8 mouse cellular contexts compared by ENCODE assay signal in the genomic region with DNA sequence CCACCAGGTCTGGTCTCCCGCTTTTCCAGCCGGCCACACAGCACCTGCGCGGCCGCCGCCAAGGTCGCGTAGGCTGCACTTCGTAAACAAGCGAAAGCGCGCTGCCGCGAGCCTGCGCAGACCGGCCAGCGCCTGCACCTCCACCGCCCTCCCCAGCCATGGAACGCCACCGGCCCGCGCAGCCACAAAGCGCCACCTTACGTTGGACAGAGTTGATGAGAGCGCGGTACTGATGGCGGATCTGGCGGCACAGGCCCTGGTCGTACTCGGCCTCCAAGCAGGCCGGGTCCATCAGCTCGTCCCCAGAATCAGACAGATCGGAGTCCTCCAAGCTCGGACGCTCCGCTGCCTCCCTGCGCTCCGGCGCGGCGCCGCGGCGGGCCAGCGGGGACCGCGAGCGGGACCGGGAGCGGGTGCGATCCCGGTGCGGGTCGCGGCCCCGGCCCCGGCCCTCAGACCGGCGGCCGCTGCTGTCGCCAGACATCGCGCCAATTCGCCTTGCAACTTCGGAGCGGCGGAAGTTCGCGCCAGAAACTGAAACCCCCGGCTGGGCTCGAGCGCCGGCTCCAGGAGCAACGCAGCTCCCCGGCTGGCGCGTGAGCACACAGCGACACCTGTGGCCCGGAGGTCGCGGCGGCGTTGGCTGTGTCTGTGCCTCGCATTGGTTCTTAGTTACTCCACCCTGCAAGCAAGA. TPM values are rescaled to one million over a fixed set of nuclear protein-coding genes. Genes with fewer than 3 reads are reported as not detected.
DNase-seq lines count a peak whose midpoint lies in the region; ATAC-seq and TF ChIP-seq lines count a peak whose summit lies in the region.

No protein-coding gene starts in this region.

- H3K9ac ChIP-seq in forebrain, embryonic 16.5 days (replicated peaks; ENCODE audit: low read depth, low read length), result peak overlapping the region; percentile 90
- H3K9ac ChIP-seq in lung, embryonic 14.5 days, result peak overlapping the region; percentile 93

- under 1% methylated on average over 82 of the region's 84 CpGs for WGBS in forebrain, embryonic 16.5 days
- under 1% methylated on average over 84 of the region's 84 CpGs for WGBS in lung, embryonic 14.5 days
- WGBS in olfactory bulb, adult 2 months, result under 1% methylated on average over 84 of the region's 84 CpGs
- under 1% methylated on average over 84 of the region's 84 CpGs for WGBS in thymus, adult 2 months

- peaks cover 10% of the 10 kb centered on the region; the same call in 1 of the 2 replicates for H3K27me3 ChIP-seq in G1E (ENCODE audit: insufficient read depth, low read length)
- no peaks in the 10 kb centered on the region for H3K27me3 ChIP-seq in forebrain, embryonic 16.5 days (replicated peaks; ENCODE audit: control insufficient read depth, insufficient read depth, low read length)
- H3K27me3 ChIP-seq in lung, embryonic 14.5 days (ENCODE audit: insufficient read depth, low read length), result no peaks in the 10 kb centered on the region
- H3K27me3 ChIP-seq in thymus, adult 2 months (ENCODE audit: control insufficient read depth, insufficient read depth, low read length), result no peaks in the 10 kb centered on the region

- peaks cover 28% of the 10 kb centered on the region for H3K4me1 ChIP-seq in G1E (ENCODE audit: insufficient read depth, low read depth, low read length)
- peaks cover 18% of the 10 kb centered on the region for H3K4me1 ChIP-seq in forebrain, embryonic 16.5 days (replicated peaks; ENCODE audit: control insufficient read depth, insufficient read depth, low read length)
- no peaks in the 10 kb centered on the region for H3K4me1 ChIP-seq in lung, embryonic 14.5 days (ENCODE audit: insufficient read depth)
- peaks cover 3% of the 10 kb centered on the region; the same call in 1 of the 2 replicates for H3K4me1 ChIP-seq in olfactory bulb, adult 2 months (ENCODE audit: control insufficient read depth, insufficient read depth, low read length)
- peaks cover 3% of the 10 kb centered on the region; the same call in 1 of the 2 replicates for H3K4me1 ChIP-seq in thymus, adult 2 months (replicated peaks; ENCODE audit: control insufficient read depth, insufficient read depth, low read length)

- DNase-seq in G1E (ENCODE audit: low spot score), result peak; percentile 85
- peak; percentile 95 to 96 for DNase-seq in cerebellum, adult 18-20 months
- peak; percentile 91 to 96 for DNase-seq in heart, postnatal 36 days
- peak; percentile 89 to 93 for DNase-seq in layer of hippocampus, adult 2 months (ENCODE audit: low spot score in 2 of 2)
- DNase-seq in lung, embryonic 14.5 days, result peak; percentile 97
- DNase-seq in thymus, adult 2 months, result peak; percentile 94

- peak; percentile 48 for TF ChIP-seq CTCF in G1E (IDR thresholded peaks at IDR 0.05; ENCODE audit: low read depth, low read length)
- TF ChIP-seq CTCF in layer of hippocampus, adult 2 months (conservative IDR thresholded peaks at IDR 0.05), result peak; percentile 83
- peak; percentile 78 for TF ChIP-seq CTCF in lung, embryonic 14.5 days (IDR thresholded peaks at IDR 0.05; ENCODE audit: low read depth)
- peak; percentile 67 for TF ChIP-seq CTCF in olfactory bulb, adult 2 months (IDR thresholded peaks at IDR 0.05; ENCODE audit: insufficient read depth, low read depth, low read length)
- peak; percentile 87 for TF ChIP-seq CTCF in thymus, adult 2 months (IDR thresholded peaks at IDR 0.05; ENCODE audit: borderline replicate concordance, control insufficient read depth, extremely low read depth, insufficient read depth, low read length, poor library complexity)

- peak; percentile 84 for ATAC-seq in G1E (ENCODE audit: extremely low read depth, insufficient number of reproducible peaks, low FRiP score, poor library complexity, severe bottlenecking)
- peak; percentile 96 for ATAC-seq in forebrain, embryonic 16.5 days
- peak; percentile 96 for ATAC-seq in lung, embryonic 14.5 days (ENCODE audit: insufficient read depth)

- intact Hi-C loops in heart, postnatal 36 days (cut with DNase I), result loop anchor here (2.0 to 5.0 kb wide), 2 partner anchors 26 to 105 kb away; a partner anchor contains a TSS

- H3K4me3 ChIP-seq in G1E (ENCODE audit: low read depth, low read length), result peak overlapping the region; percentile 97
- H3K4me3 ChIP-seq in forebrain, embryonic 16.5 days (replicated peaks; ENCODE audit: low read length), result peak overlapping the region; percentile 95
- peak overlapping the region; percentile 67 for H3K4me3 ChIP-seq in layer of hippocampus, adult 2 months
- peak overlapping the region; percentile 84 for H3K4me3 ChIP-seq in lung, embryonic 14.5 days (ENCODE audit: low read depth, low read length)
- peak overlapping the region; percentile 94 for H3K4me3 ChIP-seq in olfactory bulb, adult 2 months (ENCODE audit: insufficient read depth, low read depth, low read length)
- peak overlapping the region; percentile 94 for H3K4me3 ChIP-seq in thymus, adult 2 months (ENCODE audit: control insufficient read depth, insufficient read depth, low read length)

- H3K36me3 ChIP-seq in G1E (replicated peaks), result peaks cover 36% of the 10 kb centered on the region
- H3K36me3 ChIP-seq in forebrain, embryonic 16.5 days (ENCODE audit: control insufficient read depth, insufficient read depth), result peaks cover 4% of the 10 kb centered on the region; the same call in 1 of the 2 replicates
- peaks cover 30% of the 10 kb centered on the region for H3K36me3 ChIP-seq in lung, embryonic 14.5 days (ENCODE audit: insufficient read depth)
- H3K36me3 ChIP-seq in thymus, adult 2 months (ENCODE audit: control insufficient read depth, insufficient read depth, low read length), result peaks cover 8% of the 10 kb centered on the region; the same call in 1 of the 2 replicates

- no peak; the same call in none of the 2 replicates for TF ChIP-seq POLR2A in olfactory bulb, adult 2 months (IDR thresholded peaks at IDR 0.05; ENCODE audit: insufficient read depth, low read depth, low read length)
- peak; percentile 51; the same call in 1 of the 2 replicates for TF ChIP-seq POLR2A in thymus, adult 2 months (IDR thresholded peaks at IDR 0.05; ENCODE audit: control insufficient read depth, extremely low read depth, insufficient read depth, low read length, poor library complexity)

- H3K27ac ChIP-seq in forebrain, embryonic 16.5 days (ENCODE audit: low read length), result peak overlapping the region; percentile 97
- H3K27ac ChIP-seq in layer of hippocampus, adult 2 months, result peak overlapping the region; percentile 97
- peak overlapping the region; percentile 100 for H3K27ac ChIP-seq in lung, embryonic 14.5 days (ENCODE audit: low read depth)
- H3K27ac ChIP-seq in olfactory bulb, adult 2 months (ENCODE audit: insufficient read depth, low read depth, low read length), result peak overlapping the region; percentile 85
- peak overlapping the region; percentile 82 for H3K27ac ChIP-seq in thymus, adult 2 months (ENCODE audit: control insufficient read depth, insufficient read depth, low read length)

- H3K9me3 ChIP-seq in G1E (replicated peaks), result no peaks in the 10 kb centered on the region
- no peaks in the 10 kb centered on the region for H3K9me3 ChIP-seq in forebrain, embryonic 16.5 days (ENCODE audit: control insufficient read depth, low read length)
- no peaks in the 10 kb centered on the region for H3K9me3 ChIP-seq in lung, embryonic 14.5 days (ENCODE audit: low read depth, low read length)

- H3K4me2 ChIP-seq in forebrain, embryonic 16.5 days (ENCODE audit: low read length), result peak overlapping the region; percentile 86
- peak overlapping the region; percentile 82 for H3K4me2 ChIP-seq in lung, embryonic 14.5 days

RNA-seq across cellular contexts. Expression of a gene that starts 26.0 kb away (rescaled TPM):
- total RNA-seq in G1E (2014; fragmentation: Nextera tagmentation), result 75.3 and 77.9 TPM in 2 replicates
- total RNA-seq in G1E (2017), result 149 and 167 TPM in 2 replicates
- 103 and 120 TPM in 2 replicates for polyA plus RNA-seq in G1E (2012)
- polyA plus RNA-seq in forebrain, embryonic 16.5 days (2015; fragmentation: Nextera tagmentation; extraction: Ambion mirVana), result 92.2 and 104 TPM in 2 replicates
- 10 to 100 TPM; 44.5 to 47.6 TPM for total RNA-seq in heart, postnatal 36 days (2021)
- total RNA-seq in layer of hippocampus, adult 2 months (2021), result 10 to 100 TPM; 41.8 to 42.2 TPM
- 185 and 192 TPM in 2 replicates for polyA plus RNA-seq in lung, embryonic 14.5 days (2014; fragmentation: Nextera tagmentation; extraction: Ambion mirVana)
- 530 TPM in 1 of 2 replicates, not detected in the other for polyA plus RNA-seq in olfactory bulb, adult 2 months (2012; ENCODE audit: insufficient read depth, insufficient read length, low replicate concordance, missing spikeins)
- 72.1 and 110 TPM in 2 replicates for polyA plus RNA-seq in thymus, adult 2 months (2012; rRNA removed)

RNA-seq across cellular contexts. Expression of a gene that starts 26.8 kb away (rescaled TPM):
- total RNA-seq in G1E (2014; fragmentation: Nextera tagmentation) (32.2 and 37.5 TPM in 2 replicates), G1E (2017) (41.4 and 49.9 TPM in 2 replicates)
- polyA plus RNA-seq in G1E (2012), result 3.5 and 5.2 TPM in 2 replicates
- polyA plus RNA-seq in forebrain, embryonic 16.5 days (2015; fragmentation: Nextera tagmentation; extraction: Ambion mirVana), result 86.3 and 95.4 TPM in 2 replicates
- 10 to 100 TPM; 30.5 to 32.9 TPM for total RNA-seq in heart, postnatal 36 days (2021)
- 10 to 100 TPM; 71.0 to 72.3 TPM for total RNA-seq in layer of hippocampus, adult 2 months (2021)
- 70.6 and 72.9 TPM in 2 replicates for polyA plus RNA-seq in lung, embryonic 14.5 days (2014; fragmentation: Nextera tagmentation; extraction: Ambion mirVana)
- polyA plus RNA-seq in olfactory bulb, adult 2 months (2012; ENCODE audit: insufficient read depth, insufficient read length, low replicate concordance, missing spikeins), result not detected in 2 replicates
- 6.5 and 9.0 TPM in 2 replicates for polyA plus RNA-seq in thymus, adult 2 months (2012; rRNA removed)

RNA-seq across cellular contexts. Expression of a gene that starts 30.3 kb away (rescaled TPM):
- not detected in 2 replicates for total RNA-seq in G1E (2014; fragmentation: Nextera tagmentation)
- 0.23 and 0.38 TPM in 2 replicates for total RNA-seq in G1E (2017)
- polyA plus RNA-seq in G1E (2012), result not detected in 2 replicates
- 53.3 and 59.0 TPM in 2 replicates for polyA plus RNA-seq in forebrain, embryonic 16.5 days (2015; fragmentation: Nextera tagmentation; extraction: Ambion mirVana)
- total RNA-seq in heart, postnatal 36 days (2021), result 100 to 1,000 TPM; 505 to 575 TPM
- total RNA-seq in layer of hippocampus, adult 2 months (2021), result 10 to 100 TPM; 79.5 to 82.0 TPM
- 32.6 and 33.8 TPM in 2 replicates for polyA plus RNA-seq in lung, embryonic 14.5 days (2014; fragmentation: Nextera tagmentation; extraction: Ambion mirVana)
- polyA plus RNA-seq in olfactory bulb, adult 2 months (2012; ENCODE audit: insufficient read depth, insufficient read length, low replicate concordance, missing spikeins), result not detected in 2 replicates
- polyA plus RNA-seq in thymus, adult 2 months (2012; rRNA removed), result 31.9 and 41.1 TPM in 2 replicates

Comparison
In these comparisons a context has a peak if more than half of its experiments do, and no peak if none do; other contexts are left out.
1. Peak in every context shown above with its lines: DNase-seq, ATAC-seq, H3K4me3 ChIP-seq and H3K27ac ChIP-seq.